Mouse (Mus musculus) bone marrow, adult 2 months (tissue): Measurements from ENCODE around the gene Cabp2.

ENCODE experiments used
- CTCF ChIP-seq: fragments of 200-500 bp; IDR thresholded peaks from 2 replicates; pipeline ENCODE4 v1.5.1; 2011; ENCODE audit warnings: low read length, control low read depth; ENCODE audit not compliant: control insufficient read depth, insufficient read depth
- POLR2A ChIP-seq: fragments of 200-500 bp; IDR thresholded peaks from 2 replicates; pipeline ENCODE4 v1.6.1; 2011; ENCODE audit warnings: low read depth, mild to moderate bottlenecking, control low read depth, low read length, borderline replicate concordance; ENCODE audit not compliant: control insufficient read depth

- no peak for TF ChIP-seq CTCF
- TF ChIP-seq POLR2A, result no peak
Observed at GRCm38 (mm10) chr19:4120496-4120895, 39.1 kb downstream of the Cabp2 start.
